Mouse (Mus musculus) midbrain, postnatal 0 days (tissue): ENCODE data around the gene Trim8. TPM values are rescaled to one million over a fixed set of nuclear protein-coding genes. Genes with fewer than 3 reads are reported as not detected.

Experiments used
- ATAC-seq: fragments of 200-750 bp; cut with Nextera tagmentation; 2 replicates; pipeline ENCODE4 v1.8.0; 2017; ENCODE audit warnings: moderate number of reproducible peaks, mild to moderate bottlenecking, moderate TSS enrichment, moderate library complexity; ENCODE audit not compliant: low FRiP score
- DNase-seq: peaks from one replicate; pipeline ENCODE4 v3.0.0-alpha.2; 2015; ENCODE audit warnings: low spot score
- H3K27ac ChIP-seq: fragments of 300-500 bp; sonication (generic); 2 replicates; pipeline ENCODE4 v1.5.1; 2014; ENCODE audit warnings: low read depth, mild to moderate bottlenecking, low read length, mixed read lengths
- H3K27me3 ChIP-seq: fragments of 300-500 bp; sonication (generic); 2 replicates; pipeline ENCODE4 v1.6.1; 2014; ENCODE audit warnings: low read length, control low read depth, mixed read lengths; ENCODE audit not compliant: insufficient read depth
- H3K36me3 ChIP-seq: fragments of 300-500 bp; sonication (generic); 2 replicates; pipeline ENCODE4 v1.6.1; 2014; ENCODE audit warnings: low read length, control low read depth, mixed read lengths; ENCODE audit not compliant: insufficient read depth
- H3K4me1 ChIP-seq: fragments of 300-500 bp; sonication (generic); 2 replicates; pipeline ENCODE4 v1.6.1; 2014; ENCODE audit warnings: mild to moderate bottlenecking, control low read depth, antibody characterized with exemption, low read length, mixed read lengths; ENCODE audit not compliant: insufficient read depth
- H3K4me2 ChIP-seq: fragments of 300-500 bp; sonication (generic); 2 replicates; pipeline ENCODE4 v1.6.1; 2014; ENCODE audit warnings: low read depth, mild to moderate bottlenecking, low read length, mixed read lengths; ENCODE audit not compliant: poor library complexity, severe bottlenecking
- H3K4me3 ChIP-seq: fragments of 300-500 bp; sonication (generic); 2 replicates; pipeline ENCODE4 v1.5.1; 2014; ENCODE audit warnings: low read depth, mild to moderate bottlenecking, low read length, moderate library complexity
- H3K9ac ChIP-seq: fragments of 300-500 bp; sonication (generic); replicated peaks from 2 replicates; pipeline ENCODE4 v1.6.1; 2014; ENCODE audit warnings: mild to moderate bottlenecking, low read length, moderate library complexity, mixed read lengths; ENCODE audit not compliant: poor library complexity, severe bottlenecking
- H3K9me3 ChIP-seq: fragments of 300-500 bp; sonication (generic); 2 replicates; pipeline ENCODE4 v1.6.1; 2016; ENCODE audit warnings: low read length, control low read depth
- CTCF ChIP-seq: IDR thresholded peaks from 2 replicates; pipeline ENCODE4 v1.5.1; 2016; ENCODE audit warnings: antibody characterized with exemption, mild to moderate bottlenecking
- WGBS: fragments of 180-500 bp; shearing (Covaris S2); extraction: QIAGEN DNeasy Blood & Tissue Kit; methylation state at CpG from one replicate; pipeline ENCODE4 v1.1.7; 2014; 5-methylcytosine and 5-hydroxymethylcytosine counted together
- polyA plus RNA-seq: library from polyadenylated mRNA; unstranded; fragments of >200 nt; fragmentation: Nextera tagmentation; extraction: Ambion mirVana; gene quantifications from 2 replicates; pipeline ENCODE4 v1.2.1, GENCODE M21; 2015
- total RNA-seq: library from RNA; depleted of rRNA; stranded (reverse); fragments of >200 nt; gene quantifications from 2 replicates; pipeline ENCODE4 v1.2.3, GENCODE M21; 2014

The Trim8 gene
- total and polyA plus RNA-seq, 2 experiments from 2014 or later = 30.4 to 103 TPM

GRCm38 (mm10) chr19:46508738-46509137 is 7.2 kb downstream of the Trim8 start:
- Histone ChIP-seq H3K4me1 (peaks cover 36% of the 10 kb centered on the region), H3K9ac (no peak overlapping the region), H3K4me2 (no peak overlapping the region), H3K27me3 (no peaks in the 10 kb centered on the region), H3K4me3 (no peak overlapping the region), H3K9me3 (no peaks in the 10 kb centered on the region), H3K36me3 (peaks cover 16% of the 10 kb centered on the region), H3K27ac (no peak overlapping the region)
- no peak for TF ChIP-seq CTCF
- no peak for ATAC-seq
- WGBS = 74% methylated on average over 3 of the region's 3 CpGs
- no peak for DNase-seq

GRCm38 (mm10) chr19:46509202-46509601 is 7.7 kb downstream of the Trim8 start:
- Histone ChIP-seq H3K9ac (no peak overlapping the region), H3K36me3 (peaks cover 20% of the 10 kb centered on the region), H3K27me3 (no peaks in the 10 kb centered on the region), H3K4me1 (peaks cover 36% of the 10 kb centered on the region), H3K9me3 (no peaks in the 10 kb centered on the region), H3K4me2 (no peak overlapping the region), H3K4me3 (no peak overlapping the region), H3K27ac (no peak overlapping the region)
- WGBS = 83% methylated on average over 3 of the region's 3 CpGs
- ATAC-seq (no peak), DNase-seq (no peak)
- TF ChIP-seq CTCF = no peak

GRCm38 (mm10) chr19:46509736-46510135 is 8.2 kb downstream of the Trim8 start:
- no peak for TF ChIP-seq CTCF
- H3K27ac ChIP-seq = no peak overlapping the region
- WGBS = 84% methylated on average over 4 of the region's 4 CpGs
- no peak overlapping the region for H3K4me2 ChIP-seq
- ATAC-seq = no peak
- H3K4me1 ChIP-seq = peaks cover 35% of the 10 kb centered on the region
- no peaks in the 10 kb centered on the region for H3K27me3 ChIP-seq
- H3K9ac ChIP-seq = no peak overlapping the region
- peaks cover 26% of the 10 kb centered on the region for H3K36me3 ChIP-seq
- no peaks in the 10 kb centered on the region for H3K9me3 ChIP-seq
- H3K4me3 ChIP-seq = no peak overlapping the region
- DNase-seq = no peak

- Histone ChIP-seq H3K36me3 (peaks cover 32% of the 10 kb centered on the region), H3K27ac (no peak overlapping the region), H3K9me3 (no peaks in the 10 kb centered on the region), H3K4me2 (no peak overlapping the region), H3K4me1 (peaks cover 28% of the 10 kb centered on the region), H3K4me3 (no peak overlapping the region), H3K9ac (no peak overlapping the region), H3K27me3 (no peaks in the 10 kb centered on the region)
- DNase-seq (no peak), ATAC-seq (no peak)
- TF ChIP-seq CTCF = no peak
- 66% methylated on average over 5 of the region's 5 CpGs for WGBS
Measured at GRCm38 (mm10) chr19:46510401-46510800, 8.9 kb downstream of the Trim8 start.

GRCm38 (mm10) chr19:46510824-46511223 is 9.3 kb downstream of the Trim8 start:
- Histone ChIP-seq H3K4me2 (no peak overlapping the region), H3K4me3 (no peak overlapping the region), H3K9ac (no peak overlapping the region), H3K36me3 (peaks cover 36% of the 10 kb centered on the region), H3K27ac (no peak overlapping the region), H3K27me3 (no peaks in the 10 kb centered on the region), H3K9me3 (no peaks in the 10 kb centered on the region), H3K4me1 (peaks cover 24% of the 10 kb centered on the region)
- DNase-seq = no peak
- WGBS = 56% methylated on average over 3 of the region's 3 CpGs
- peak; percentile 63 for TF ChIP-seq CTCF
- no peak for ATAC-seq

- H3K9me3 ChIP-seq = no peaks in the 10 kb centered on the region
- no peak for TF ChIP-seq CTCF
- H3K27ac ChIP-seq = no peak overlapping the region
- H3K9ac ChIP-seq = no peak overlapping the region
- DNase-seq = no peak
- no peak overlapping the region for H3K4me2 ChIP-seq
- peaks cover 19% of the 10 kb centered on the region for H3K4me1 ChIP-seq
- H3K36me3 ChIP-seq = peaks cover 39% of the 10 kb centered on the region
- no peak overlapping the region for H3K4me3 ChIP-seq
- WGBS = 81% methylated on average over 10 of the region's 10 CpGs
- no peak for ATAC-seq
- H3K27me3 ChIP-seq = no peaks in the 10 kb centered on the region
Measured at GRCm38 (mm10) chr19:46511263-46511662, 9.8 kb downstream of the Trim8 start.
